ENCODE assay signal across 10 mouse cellular contexts in genomic region chr11:113389637-113390036, GRCm38 (mm10).
DNase-seq lines count a peak whose midpoint lies in the region; ATAC-seq lines count a peak whose summit lies in the region.
"Had no signal": no experiment of that assay in that cellular context is flagged by ENCODE, and none has a peak within 500 bp of the region (broad histone marks: within the 10 kb centered on the region; RNA-seq: fewer than 3 reads in every experiment).

No protein-coding gene starts in this region.

- H3K9me3 ChIP-seq in embryonic facial prominence, embryonic 10.5 days, result no peaks in the 10 kb centered on the region
- no peaks in the 10 kb centered on the region for H3K9me3 ChIP-seq in hindbrain, embryonic 12.5 days (replicated peaks)
- H3K9me3 ChIP-seq: embryonic facial prominence, embryonic 12.5 days had no signal

- no peaks in the 10 kb centered on the region for H3K27me3 ChIP-seq in embryonic facial prominence, embryonic 10.5 days (replicated peaks; ENCODE audit: low read depth, poor library complexity, severe bottlenecking)
- H3K27me3 ChIP-seq in hindbrain, embryonic 12.5 days, result no peaks in the 10 kb centered on the region

- intact Hi-C loops in left cerebral cortex, postnatal 4 days (cut with DNase I), result no loop called here

- WGBS in embryonic facial prominence, embryonic 10.5 days, result 32% methylated on average over 6 of the region's 6 CpGs
- WGBS in hindbrain, embryonic 12.5 days, result 41% methylated on average over 6 of the region's 6 CpGs

- H3K4me1 ChIP-seq in embryonic facial prominence, embryonic 10.5 days, result peaks cover 32% of the 10 kb centered on the region
- H3K4me1 ChIP-seq in hindbrain, embryonic 12.5 days, result peaks cover 40% of the 10 kb centered on the region

- H3K9ac ChIP-seq in hindbrain, embryonic 12.5 days, result no peak overlapping the region
- H3K9ac ChIP-seq: embryonic facial prominence, embryonic 12.5 days had no signal

- H3K4me3 ChIP-seq in embryonic facial prominence, embryonic 10.5 days, result no peak overlapping the region
- no peak overlapping the region for H3K4me3 ChIP-seq in hindbrain, embryonic 12.5 days
- H3K4me3 ChIP-seq: embryonic facial prominence, embryonic 12.5 days had no signal

- H3K27ac ChIP-seq in embryonic facial prominence, embryonic 10.5 days (replicated peaks), result peak overlapping the region; percentile 40; the same call in 1 of the 2 replicates
- peak overlapping the region; percentile 37; the same call in 1 of the 2 replicates for H3K27ac ChIP-seq in hindbrain, embryonic 12.5 days
- H3K27ac ChIP-seq: embryonic facial prominence, embryonic 12.5 days had no signal

- peak; percentile 33 for DNase-seq in left cerebral cortex, postnatal 4 days
- no peak for DNase-seq in left cerebral cortex, adult 8-10 months (ENCODE audit: low spot score in 2 of 2)
- peak; percentile 51 for DNase-seq in embryonic facial prominence, embryonic 10.5 days (ENCODE audit: low spot score)
- DNase-seq in right cerebral cortex, postnatal 10 days (ENCODE audit: low spot score in 2 of 2), result peak; percentile 74 to 75
- DNase-seq in thymus, adult 18-20 months, result no peak
- no peak for DNase-seq in heart, adult 9 months (ENCODE audit: low spot score in 2 of 2)
- DNase-seq: adrenal gland, adult 2 months; gastrocnemius, postnatal 36 days had no signal

- H3K36me3 ChIP-seq in embryonic facial prominence, embryonic 10.5 days (replicated peaks), result no peaks in the 10 kb centered on the region
- H3K36me3 ChIP-seq in hindbrain, embryonic 12.5 days, result no peaks in the 10 kb centered on the region
- H3K36me3 ChIP-seq: embryonic facial prominence, embryonic 12.5 days had no signal

- H3K4me2 ChIP-seq in hindbrain, embryonic 12.5 days (replicated peaks), result no peak overlapping the region
- H3K4me2 ChIP-seq: embryonic facial prominence, embryonic 12.5 days had no signal

- ATAC-seq in hindbrain, embryonic 12.5 days (ENCODE audit: low FRiP score), result peak; percentile 53; the same call in 1 of the 2 replicates

Comparison
In these comparisons a context has a peak if more than half of its experiments do, and no peak if none do; other contexts are left out.
1. DNase-seq: peak in left cerebral cortex, postnatal 4 days (single experiment), embryonic facial prominence, embryonic 10.5 days (single experiment) and right cerebral cortex, postnatal 10 days (2 of 2); none in left cerebral cortex, adult 8-10 months (0 of 2), thymus, adult 18-20 months (0 of 2) and heart, adult 9 months (0 of 2).